Comparison of ENCODE assay signal across 11 mouse cellular contexts in the genomic region with DNA sequence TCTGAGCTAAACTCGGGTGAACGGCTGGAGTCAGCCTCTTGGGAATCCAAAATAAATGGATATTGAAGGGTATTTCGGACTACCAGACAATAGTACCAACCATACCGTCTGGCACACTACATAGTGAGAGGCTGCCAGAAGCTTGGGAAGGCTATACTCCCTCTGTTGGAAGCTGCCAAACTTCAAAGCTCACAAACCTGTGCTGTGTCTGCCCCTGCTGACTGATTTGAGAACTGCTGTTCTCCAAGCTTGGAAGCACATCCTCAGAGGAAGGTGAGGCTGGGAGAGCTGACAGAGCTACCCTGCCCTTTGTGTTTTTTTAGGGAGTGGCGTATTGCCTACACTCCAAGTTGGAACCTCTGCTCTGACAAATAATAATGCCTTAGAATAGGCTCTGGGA.
DNase-seq lines count a peak whose midpoint lies in the region; ATAC-seq and TF ChIP-seq lines count a peak whose summit lies in the region.
"Had no signal": no experiment of that assay in that cellular context is flagged by ENCODE, and none has a peak within 500 bp of the region (broad histone marks: within the 10 kb centered on the region; RNA-seq: fewer than 3 reads in every experiment).

No protein-coding gene starts in this region.

- 66% methylated on average over 5 of the region's 5 CpGs for WGBS in lung, postnatal 0 days

- ATAC-seq in frontal cortex, adult (ENCODE audit: low TSS enrichment): 0 out of 2 replicates have a peak, but pooled peaks have one; percentile 44
- ATAC-seq in lung, postnatal 0 days: no peak
- ATAC-seq: forebrain, embryonic 13.5 days had no signal

- TF ChIP-seq POLR2A in brain, embryonic 14.5 days (IDR thresholded peaks at IDR 0.05; ENCODE audit: borderline replicate concordance, extremely low read depth, insufficient read depth, insufficient read length, poor library complexity, severe bottlenecking): no peak

- no peak overlapping the region for H3K9ac ChIP-seq in lung, postnatal 0 days (replicated peaks; ENCODE audit: low read depth)
- H3K9ac ChIP-seq: forebrain, embryonic 13.5 days had no signal

- H3K4me2 ChIP-seq in lung, postnatal 0 days (replicated peaks; ENCODE audit: low read depth, low read length): no peak overlapping the region
- H3K4me2 ChIP-seq: forebrain, embryonic 13.5 days had no signal

- no peaks in the 10 kb centered on the region for H3K36me3 ChIP-seq in lung, postnatal 0 days (ENCODE audit: insufficient read depth, low read length)

- no peaks in the 10 kb centered on the region for H3K9me3 ChIP-seq in lung, postnatal 0 days (ENCODE audit: low read length)

- no peak overlapping the region for H3K4me3 ChIP-seq in lung, postnatal 0 days (ENCODE audit: low read depth, low read length)
- H3K4me3 ChIP-seq: forebrain, embryonic 13.5 days had no signal

- no peaks in the 10 kb centered on the region for H3K4me1 ChIP-seq in lung, postnatal 0 days (ENCODE audit: insufficient read depth, low read depth, low read length)
- H3K4me1 ChIP-seq: forebrain, embryonic 13.5 days had no signal

- H3K27me3 ChIP-seq in lung, postnatal 0 days (replicated peaks; ENCODE audit: insufficient read depth, low read length): no peaks in the 10 kb centered on the region
- H3K27me3 ChIP-seq: forebrain, embryonic 13.5 days had no signal

- no peak for TF ChIP-seq EP300 in lung, postnatal 0 days (IDR thresholded peaks at IDR 0.05)

- no peak overlapping the region for H3K27ac ChIP-seq in lung, postnatal 0 days (ENCODE audit: low read length)
- H3K27ac ChIP-seq: forebrain, embryonic 13.5 days had no signal

- no peak for DNase-seq in frontal cortex, postnatal 36 days (ENCODE audit: low spot score in 2 of 2)
- DNase-seq in lung, postnatal 0 days (ENCODE audit: low spot score): no peak
- DNase-seq in lung, postnatal 4 days: no peak
- DNase-seq in brain, embryonic 14.5 days (ENCODE audit: low read depth): peak; percentile 41
- DNase-seq in mesoderm, embryonic 11.5 days (ENCODE audit: low read depth, low spot score): peak; percentile 17
- DNase-seq in urinary bladder, postnatal 25 days (ENCODE audit: low spot score): no peak
- no peak for DNase-seq in layer of hippocampus, postnatal 36 days
- DNase-seq: cerebellum, adult 9-11 months; heart, postnatal 36 days had no signal

- peak; percentile 44 for TF ChIP-seq CTCF in lung, postnatal 0 days (IDR thresholded peaks at IDR 0.05)
- peak; percentile 56; the same call in 1 of the 2 replicates for TF ChIP-seq CTCF in brain, embryonic 14.5 days (IDR thresholded peaks at IDR 0.05; ENCODE audit: borderline replicate concordance, extremely low read depth, insufficient read depth, insufficient read length)

Comparison
In these comparisons a context has a peak if more than half of its experiments do, and no peak if none do; other contexts are left out.
1. DNase-seq: peak in brain, embryonic 14.5 days (single experiment) and mesoderm, embryonic 11.5 days (single experiment); none in frontal cortex, postnatal 36 days (0 of 2), lung, postnatal 0 days (single experiment), lung, postnatal 4 days (0 of 2), urinary bladder, postnatal 25 days (single experiment) and layer of hippocampus, postnatal 36 days (0 of 2).